Mouse (Mus musculus): ENCODE measurements around the gene Dnal1. TPM values are rescaled to one million over a fixed set of nuclear protein-coding genes. Genes with fewer than 3 reads are reported as not detected.
A peak's percentile ranks its signal among the peaks of the same experiment; 100 is the strongest.

Dnal1 gene
- total and polyA plus RNA-seq, 2 experiments from 2014 or later: 10.7 to 15.6 TPM

- peak; percentile 70 for DNase-seq (ENCODE audit: low spot score)
- H3K27ac ChIP-seq (ENCODE audit: low read depth, low read length): no peak overlapping the region
- H3K9me3 ChIP-seq (ENCODE audit: low read length): no peaks in the 10 kb centered on the region
- H3K36me3 ChIP-seq (ENCODE audit: insufficient read depth, low read length): no peaks in the 10 kb centered on the region
- 55% methylated on average over 5 of the region's 5 CpGs for WGBS
- no peak overlapping the region for H3K9ac ChIP-seq (replicated peaks; ENCODE audit: low read length, poor library complexity, severe bottlenecking)
- no peak overlapping the region for H3K4me2 ChIP-seq (ENCODE audit: low read depth, low read length, poor library complexity, severe bottlenecking)
- no peaks in the 10 kb centered on the region for H3K27me3 ChIP-seq (ENCODE audit: insufficient read depth, low read length)
- H3K4me1 ChIP-seq (ENCODE audit: insufficient read depth, low read length): peaks cover 4% of the 10 kb centered on the region; the same call in 1 of the 2 replicates
- TF ChIP-seq CTCF (IDR thresholded peaks at IDR 0.05): no peak
- H3K4me3 ChIP-seq (ENCODE audit: low read depth, low read length): no peak overlapping the region
- no peak for ATAC-seq (ENCODE audit: low FRiP score)
Observed at GRCm38 (mm10) chr12:84186950-84187349, 72.8 kb downstream of the Dnal1 start.

- WGBS: 75% methylated on average over 15 of the region's 15 CpGs
- no peaks in the 10 kb centered on the region for H3K27me3 ChIP-seq (ENCODE audit: insufficient read depth, low read length)
- ATAC-seq (ENCODE audit: low FRiP score) (no peak), DNase-seq (ENCODE audit: low spot score) (peak; percentile 31)
- H3K27ac ChIP-seq (ENCODE audit: low read depth, low read length): no peak overlapping the region
- no peak overlapping the region for H3K4me2 ChIP-seq (ENCODE audit: low read depth, low read length, poor library complexity, severe bottlenecking)
- no peaks in the 10 kb centered on the region for H3K9me3 ChIP-seq (ENCODE audit: low read length)
- no peaks in the 10 kb centered on the region for H3K36me3 ChIP-seq (ENCODE audit: insufficient read depth, low read length)
- no peak overlapping the region for H3K4me3 ChIP-seq (ENCODE audit: low read depth, low read length)
- TF ChIP-seq CTCF (IDR thresholded peaks at IDR 0.05): no peak
- peaks cover 7% of the 10 kb centered on the region; the same call in 1 of the 2 replicates for H3K4me1 ChIP-seq (ENCODE audit: insufficient read depth, low read length)
- no peak overlapping the region for H3K9ac ChIP-seq (replicated peaks; ENCODE audit: low read length, poor library complexity, severe bottlenecking)
Observed at GRCm38 (mm10) chr12:84187752-84188601, 73.8 kb downstream of the Dnal1 start.

- Histone ChIP-seq H3K27me3 (ENCODE audit: insufficient read depth, low read length) (no peaks in the 10 kb centered on the region), H3K9me3 (ENCODE audit: low read length) (no peaks in the 10 kb centered on the region), H3K36me3 (ENCODE audit: insufficient read depth, low read length) (no peaks in the 10 kb centered on the region), H3K4me1 (ENCODE audit: insufficient read depth, low read length) (peaks cover 7% of the 10 kb centered on the region; the same call in 1 of the 2 replicates), H3K9ac (replicated peaks; ENCODE audit: low read length, poor library complexity, severe bottlenecking) (0 out of 2 replicates have a peak overlapping the region, but pooled peaks have one; percentile 4), H3K27ac (ENCODE audit: low read depth, low read length) (no peak overlapping the region), H3K4me3 (ENCODE audit: low read depth, low read length) (no peak overlapping the region), H3K4me2 (ENCODE audit: low read depth, low read length, poor library complexity, severe bottlenecking) (no peak overlapping the region)
- no peak for ATAC-seq (ENCODE audit: low FRiP score)
- TF ChIP-seq CTCF (IDR thresholded peaks at IDR 0.05): no peak
- no peak for DNase-seq (ENCODE audit: low spot score)
- WGBS: 75% methylated on average over 14 of the region's 14 CpGs
Observed at GRCm38 (mm10) chr12:84188881-84189444, 74.8 kb downstream of the Dnal1 start.

GRCm38 (mm10) chr12:84190151-84190820, 76.1 kb downstream of the Dnal1 start:
- Histone ChIP-seq H3K9me3 (ENCODE audit: low read length) (no peaks in the 10 kb centered on the region), H3K9ac (replicated peaks; ENCODE audit: low read length, poor library complexity, severe bottlenecking) (no peak overlapping the region), H3K36me3 (ENCODE audit: insufficient read depth, low read length) (no peaks in the 10 kb centered on the region), H3K4me1 (ENCODE audit: insufficient read depth, low read length) (peaks cover 7% of the 10 kb centered on the region; the same call in 1 of the 2 replicates), H3K4me3 (ENCODE audit: low read depth, low read length) (no peak overlapping the region), H3K4me2 (ENCODE audit: low read depth, low read length, poor library complexity, severe bottlenecking) (peak overlapping the region; percentile 29; the same call in 1 of the 2 replicates), H3K27me3 (ENCODE audit: insufficient read depth, low read length) (no peaks in the 10 kb centered on the region), H3K27ac (ENCODE audit: low read depth, low read length) (no peak overlapping the region)
- DNase-seq (ENCODE audit: low spot score) (no peak), ATAC-seq (ENCODE audit: low FRiP score) (no peak)
- WGBS: 57% methylated on average over 14 of the region's 15 CpGs
- no peak for TF ChIP-seq CTCF (IDR thresholded peaks at IDR 0.05)

GRCm38 (mm10) chr12:84191190-84191589, 77.0 kb downstream of the Dnal1 start:
- Histone ChIP-seq H3K9ac (replicated peaks; ENCODE audit: low read length, poor library complexity, severe bottlenecking) (no peak overlapping the region), H3K4me2 (ENCODE audit: low read depth, low read length, poor library complexity, severe bottlenecking) (peak overlapping the region; percentile 96), H3K27ac (ENCODE audit: low read depth, low read length) (no peak overlapping the region), H3K4me3 (ENCODE audit: low read depth, low read length) (no peak overlapping the region), H3K27me3 (ENCODE audit: insufficient read depth, low read length) (no peaks in the 10 kb centered on the region), H3K4me1 (ENCODE audit: insufficient read depth, low read length) (peaks cover 7% of the 10 kb centered on the region; the same call in 1 of the 2 replicates), H3K36me3 (ENCODE audit: insufficient read depth, low read length) (no peaks in the 10 kb centered on the region), H3K9me3 (ENCODE audit: low read length) (no peaks in the 10 kb centered on the region)
- no peak for ATAC-seq (ENCODE audit: low FRiP score)
- TF ChIP-seq CTCF (IDR thresholded peaks at IDR 0.05): no peak
- WGBS: 61% methylated on average over 7 of the region's 7 CpGs
- no peak for DNase-seq (ENCODE audit: low spot score)
